Mouse (Mus musculus) spleen, adult 2 months (tissue): Measurements from ENCODE around the gene Lmf2.

ENCODE experiments used
- CTCF ChIP-seq: fragments of 200-500 bp; IDR thresholded peaks from 2 replicates; pipeline ENCODE4 v1.5.1; 2011; ENCODE audit warnings: mild to moderate bottlenecking, inconsistent platforms; ENCODE audit not compliant: insufficient read depth, insufficient read length, insufficient replicate concordance; ENCODE audit errors: extremely low read depth
- POLR2A ChIP-seq: fragments of 200-500 bp; IDR thresholded peaks from 2 replicates; pipeline ENCODE4 v1.6.1; 2011; ENCODE audit warnings: low read depth, low read length, inconsistent platforms

- TF ChIP-seq CTCF (no peak), POLR2A (peak; percentile 24; the same call in 1 of the 2 replicates)
These were observed at the start of gene Lmf2, which contains the start of gene Ncaph2 for GRCm38 (mm10) chr15:89355241-89356187.
